Mouse (Mus musculus) hindbrain, postnatal 0 days (tissue): Measurements from ENCODE around the gene Trabd2b. TPM values are rescaled to one million over a fixed set of nuclear protein-coding genes. Genes with fewer than 3 reads are reported as not detected.

Experiments
- ATAC-seq: fragments of 200-750 bp; cut with Nextera tagmentation; 2 replicates; pipeline ENCODE4 v1.8.0; 2017; ENCODE audit warnings: mild to moderate bottlenecking, moderate TSS enrichment, moderate library complexity
- DNase-seq: peaks from one replicate; pipeline ENCODE4 v3.0.0-alpha.2; 2015; ENCODE audit warnings: low spot score
- H3K27ac ChIP-seq: fragments of 300-500 bp; sonication (generic); 2 replicates; pipeline ENCODE4 v1.5.1; 2014; ENCODE audit warnings: mild to moderate bottlenecking
- H3K27me3 ChIP-seq: fragments of 300-500 bp; sonication (generic); 2 replicates; pipeline ENCODE4 v1.6.1; 2014; ENCODE audit warnings: low read length, mixed read lengths; ENCODE audit not compliant: insufficient read depth
- H3K36me3 ChIP-seq: fragments of 300-500 bp; sonication (generic); 2 replicates; pipeline ENCODE4 v1.6.1; 2014; ENCODE audit warnings: low read length, mixed read lengths; ENCODE audit not compliant: insufficient read depth
- H3K4me1 ChIP-seq: fragments of 300-500 bp; sonication (generic); 2 replicates; pipeline ENCODE4 v1.6.1; 2014; ENCODE audit warnings: antibody characterized with exemption, low read length, mixed read lengths; ENCODE audit not compliant: insufficient read depth
- H3K4me2 ChIP-seq: fragments of 300-500 bp; sonication (generic); 2 replicates; pipeline ENCODE4 v1.6.1; 2014; ENCODE audit warnings: low read depth, mild to moderate bottlenecking, low read length, moderate library complexity, mixed read lengths
- H3K4me3 ChIP-seq: fragments of 300-500 bp; sonication (generic); 2 replicates; pipeline ENCODE4 v1.5.1; 2014; ENCODE audit warnings: low read length
- H3K9ac ChIP-seq: fragments of 300-500 bp; sonication (generic); replicated peaks from 2 replicates; pipeline ENCODE4 v1.6.1; 2014; ENCODE audit warnings: mild to moderate bottlenecking, low read length, moderate library complexity, mixed read lengths
- H3K9me3 ChIP-seq: fragments of 300-500 bp; sonication (generic); 2 replicates; pipeline ENCODE4 v1.6.1; 2016; ENCODE audit warnings: low read length, mixed read lengths
- CTCF ChIP-seq: IDR thresholded peaks from 2 replicates; pipeline ENCODE4 v1.5.1; 2016; ENCODE audit warnings: antibody characterized with exemption, control low read depth, low read depth
- WGBS: fragments of 180-500 bp; shearing (Covaris S2); extraction: QIAGEN DNeasy Blood & Tissue Kit; methylation state at CpG from one replicate; pipeline ENCODE4 v1.1.7; 2014; 5-methylcytosine and 5-hydroxymethylcytosine counted together
- polyA plus RNA-seq: library from polyadenylated mRNA; unstranded; fragments of >200 nt; fragmentation: Nextera tagmentation; extraction: Ambion mirVana; gene quantifications from 2 replicates; pipeline ENCODE4 v1.2.1, GENCODE M21; 2015
- total RNA-seq: library from RNA; depleted of rRNA; stranded (reverse); fragments of >200 nt; gene quantifications from 2 replicates; pipeline ENCODE4 v1.2.3, GENCODE M21; 2014

The Trabd2b gene
- total and polyA plus RNA-seq, 2 experiments from 2014 or later = 0.65 to 1.8 TPM

- no peak for TF ChIP-seq CTCF
- no peak overlapping the region for H3K4me3 ChIP-seq
- H3K4me2 ChIP-seq = no peak overlapping the region
- H3K4me1 ChIP-seq = no peaks in the 10 kb centered on the region
- no peak overlapping the region for H3K9ac ChIP-seq
- no peaks in the 10 kb centered on the region for H3K36me3 ChIP-seq
- no peak for ATAC-seq
- H3K9me3 ChIP-seq = no peaks in the 10 kb centered on the region
- no peaks in the 10 kb centered on the region for H3K27me3 ChIP-seq
- 64% methylated on average over 1 of the region's 1 CpGs for WGBS
- no peak for DNase-seq
- H3K27ac ChIP-seq = no peak overlapping the region
Measured at GRCm38 (mm10) chr4:114541221-114541620, 134.7 kb downstream of the Trabd2b start.

GRCm38 (mm10) chr4:114542136-114542535, 135.6 kb downstream of the Trabd2b start:
- no peaks in the 10 kb centered on the region for H3K36me3 ChIP-seq
- H3K9me3 ChIP-seq = no peaks in the 10 kb centered on the region
- WGBS = 49% methylated on average over 4 of the region's 4 CpGs
- H3K27me3 ChIP-seq = no peaks in the 10 kb centered on the region
- no peak for ATAC-seq
- TF ChIP-seq CTCF = no peak
- DNase-seq = no peak
- H3K4me2 ChIP-seq = no peak overlapping the region
- no peak overlapping the region for H3K9ac ChIP-seq
- H3K4me3 ChIP-seq = no peak overlapping the region
- H3K4me1 ChIP-seq = no peaks in the 10 kb centered on the region
- H3K27ac ChIP-seq = no peak overlapping the region

- Histone ChIP-seq H3K36me3 (no peaks in the 10 kb centered on the region), H3K9ac (no peak overlapping the region), H3K27me3 (no peaks in the 10 kb centered on the region), H3K4me1 (no peaks in the 10 kb centered on the region), H3K4me2 (no peak overlapping the region), H3K4me3 (no peak overlapping the region), H3K27ac (no peak overlapping the region), H3K9me3 (no peaks in the 10 kb centered on the region)
- WGBS = 67% methylated on average over 3 of the region's 3 CpGs
- ATAC-seq (no peak), DNase-seq (no peak)
- TF ChIP-seq CTCF = no peak
Measured at GRCm38 (mm10) chr4:114545481-114546200, 139.1 kb downstream of the Trabd2b start.

- no peak for DNase-seq
- Histone ChIP-seq H3K27me3 (no peaks in the 10 kb centered on the region), H3K4me2 (no peak overlapping the region), H3K4me3 (no peak overlapping the region), H3K36me3 (no peaks in the 10 kb centered on the region), H3K27ac (no peak overlapping the region), H3K4me1 (no peaks in the 10 kb centered on the region), H3K9me3 (no peaks in the 10 kb centered on the region), H3K9ac (no peak overlapping the region)
- TF ChIP-seq CTCF = no peak
- 72% methylated on average over 8 of the region's 8 CpGs for WGBS
- no peak for ATAC-seq
Measured at GRCm38 (mm10) chr4:114547658-114548448, 141.3 kb downstream of the Trabd2b start.

- ATAC-seq (no peak), DNase-seq (no peak)
- TF ChIP-seq CTCF = no peak
- Histone ChIP-seq H3K27me3 (no peaks in the 10 kb centered on the region), H3K4me3 (no peak overlapping the region), H3K36me3 (no peaks in the 10 kb centered on the region), H3K27ac (no peak overlapping the region), H3K4me2 (no peak overlapping the region), H3K9me3 (no peaks in the 10 kb centered on the region), H3K9ac (no peak overlapping the region), H3K4me1 (no peaks in the 10 kb centered on the region)
- WGBS = 87% methylated on average over 3 of the region's 3 CpGs
Measured at GRCm38 (mm10) chr4:114549487-114549886, 143.0 kb downstream of the Trabd2b start.

GRCm38 (mm10) chr4:114550471-114551156, 144.1 kb downstream of the Trabd2b start:
- TF ChIP-seq CTCF = no peak

More at GRCm38 (mm10) chr4:114550471-114551156, 144.1 kb downstream of the Trabd2b start:
- Histone ChIP-seq H3K4me1 (no peaks in the 10 kb centered on the region), H3K4me2 (no peak overlapping the region), H3K9me3 (no peaks in the 10 kb centered on the region), H3K36me3 (no peaks in the 10 kb centered on the region), H3K27ac (no peak overlapping the region), H3K4me3 (no peak overlapping the region), H3K27me3 (no peaks in the 10 kb centered on the region), H3K9ac (no peak overlapping the region)
- ATAC-seq (no peak), DNase-seq (no peak)
- 51% methylated on average over 11 of the region's 11 CpGs for WGBS
